Mouse (Mus musculus) midbrain, embryonic 11.5 days (tissue): ENCODE measurements around the gene Ptger4. TPM values are rescaled to one million over a fixed set of nuclear protein-coding genes. Genes with fewer than 3 reads are reported as not detected.

Experiments used
- ATAC-seq: fragments of 200-750 bp; cut with Nextera tagmentation; 2 replicates; pipeline ENCODE4 v1.8.0; 2017; ENCODE audit warnings: moderate TSS enrichment, moderate library complexity; ENCODE audit not compliant: low FRiP score
- DNase-seq: peaks from one replicate; pipeline ENCODE4 v3.0.0; 2015; ENCODE audit warnings: low spot score; ENCODE audit errors: missing footprints
- H3K27ac ChIP-seq: fragments of 300-500 bp; sonication (generic); 2 replicates; pipeline ENCODE4 v1.5.1; 2014; ENCODE audit warnings: low read depth, low read length
- H3K27me3 ChIP-seq: fragments of 300-500 bp; sonication (generic); 2 replicates; pipeline ENCODE4 v1.6.1; 2014; ENCODE audit warnings: mild to moderate bottlenecking, low read length, moderate library complexity, mixed read lengths; ENCODE audit not compliant: control insufficient read depth, insufficient read depth
- H3K36me3 ChIP-seq: fragments of 300-500 bp; sonication (generic); 2 replicates; pipeline ENCODE4 v1.6.1; 2014; ENCODE audit warnings: mild to moderate bottlenecking, low read length, moderate library complexity, mixed read lengths; ENCODE audit not compliant: control insufficient read depth, insufficient read depth
- H3K4me1 ChIP-seq: fragments of 300-500 bp; sonication (generic); 2 replicates; pipeline ENCODE4 v1.6.1; 2014; ENCODE audit warnings: low read length; ENCODE audit not compliant: control insufficient read depth, insufficient read depth
- H3K4me2 ChIP-seq: fragments of 300-500 bp; sonication (generic); 2 replicates; pipeline ENCODE4 v1.6.1; 2014; ENCODE audit warnings: mild to moderate bottlenecking, moderate library complexity
- H3K4me3 ChIP-seq: fragments of 300-500 bp; sonication (generic); 2 replicates; pipeline ENCODE4 v1.5.1; 2014; ENCODE audit warnings: low read depth, low read length
- H3K9ac ChIP-seq: fragments of 300-500 bp; sonication (generic); 2 replicates; pipeline ENCODE4 v1.6.1; 2014; ENCODE audit warnings: low read length
- H3K9me3 ChIP-seq: fragments of 300-500 bp; sonication (generic); 2 replicates; pipeline ENCODE4 v1.6.1; 2016; ENCODE audit warnings: low read length; ENCODE audit not compliant: control insufficient read depth
- WGBS: fragments of 180-500 bp; shearing (Covaris S2); extraction: QIAGEN DNeasy Blood & Tissue Kit; methylation state at CpG from one replicate; pipeline ENCODE4 v1.1.7; 2014; 5-methylcytosine and 5-hydroxymethylcytosine counted together
- polyA plus RNA-seq: library from polyadenylated mRNA; unstranded; fragments of >200 nt; fragmentation: Nextera tagmentation; extraction: Ambion mirVana; gene quantifications from 2 replicates; pipeline ENCODE4 v1.2.1, GENCODE M21; 2014

Gene Ptger4
- polyA plus RNA-seq, 1 experiment from 2014 or later = 0.38 TPM

- no peak overlapping the region for H3K9ac ChIP-seq
- no peak for ATAC-seq
- H3K4me1 ChIP-seq = peaks cover 13% of the 10 kb centered on the region; the same call in 1 of the 2 replicates
- no peak overlapping the region for H3K27ac ChIP-seq
- no peak overlapping the region for H3K4me3 ChIP-seq
- WGBS = 93% methylated on average over 1 of the region's 1 CpGs
- no peak overlapping the region for H3K4me2 ChIP-seq
- no peaks in the 10 kb centered on the region for H3K27me3 ChIP-seq
- H3K9me3 ChIP-seq = no peaks in the 10 kb centered on the region
- no peaks in the 10 kb centered on the region for H3K36me3 ChIP-seq
- no peak for DNase-seq
These were observed 56.0 kb downstream of the Ptger4 start for GRCm38 (mm10) chr15:5188029-5188428.

GRCm38 (mm10) chr15:5187116-5187515 lies 56.9 kb downstream of the Ptger4 start:
- Histone ChIP-seq H3K27me3 (no peaks in the 10 kb centered on the region), H3K9me3 (no peaks in the 10 kb centered on the region), H3K36me3 (no peaks in the 10 kb centered on the region), H3K4me3 (no peak overlapping the region), H3K4me1 (peaks cover 13% of the 10 kb centered on the region; the same call in 1 of the 2 replicates), H3K9ac (no peak overlapping the region), H3K27ac (no peak overlapping the region), H3K4me2 (no peak overlapping the region)
- DNase-seq (no peak), ATAC-seq (no peak)
- 58% methylated on average over 4 of the region's 4 CpGs for WGBS

GRCm38 (mm10) chr15:5186293-5186675 lies 57.7 kb downstream of the Ptger4 start:
- no peaks in the 10 kb centered on the region for H3K36me3 ChIP-seq
- H3K4me1 ChIP-seq = peaks cover 13% of the 10 kb centered on the region; the same call in 1 of the 2 replicates
- DNase-seq = no peak
- no peaks in the 10 kb centered on the region for H3K9me3 ChIP-seq
- peak overlapping the region; percentile 89 for H3K4me3 ChIP-seq
- WGBS = 43% methylated on average over 10 of the region's 10 CpGs
- H3K9ac ChIP-seq = peak overlapping the region; percentile 82
- peak overlapping the region; percentile 78 for H3K4me2 ChIP-seq
- no peak overlapping the region for H3K27ac ChIP-seq
- no peaks in the 10 kb centered on the region for H3K27me3 ChIP-seq
- ATAC-seq = no peak

- H3K36me3 ChIP-seq = no peaks in the 10 kb centered on the region
- H3K4me2 ChIP-seq = peak within 1 kb of the TSS; percentile 78
- peak within 1 kb of the TSS; percentile 76 for H3K27ac ChIP-seq
- DNase-seq (peak; percentile 95), ATAC-seq (peak; percentile 92)
- under 1% methylated on average over 55 of the region's 55 CpGs for whole genome bisulfite sequencing
- no peaks in the 10 kb centered on the region for H3K9me3 ChIP-seq
- H3K27me3 ChIP-seq = no peaks in the 10 kb centered on the region
- H3K4me3 ChIP-seq = peak within 1 kb of the TSS; percentile 89
- peaks cover 13% of the 10 kb centered on the region; the same call in 1 of the 2 replicates for H3K4me1 ChIP-seq
- H3K9ac ChIP-seq = peak within 1 kb of the TSS; percentile 82
These were observed 58.4 kb downstream of the Ptger4 start, which contains the start of gene Ttc33 for GRCm38 (mm10) chr15:5185366-5186292. Gene Ttc33, plus strand, starts transcription at chr15:5185525.

GRCm38 (mm10) chr15:5184668-5185330 lies 59.2 kb downstream of the Ptger4 start:
- H3K36me3 ChIP-seq = no peaks in the 10 kb centered on the region
- H3K27ac ChIP-seq = peak overlapping the region; percentile 76; the same call in 1 of the 2 replicates
- no peaks in the 10 kb centered on the region for H3K9me3 ChIP-seq
- DNase-seq (peak; percentile 89), ATAC-seq (peak; percentile 57)
- WGBS = 56% methylated on average over 10 of the region's 11 CpGs
- peak overlapping the region; percentile 78 for H3K4me2 ChIP-seq
- peaks cover 13% of the 10 kb centered on the region; the same call in 1 of the 2 replicates for H3K4me1 ChIP-seq
- H3K27me3 ChIP-seq = no peaks in the 10 kb centered on the region
- H3K9ac ChIP-seq = peak overlapping the region; percentile 82
- H3K4me3 ChIP-seq = peak overlapping the region; percentile 89

GRCm38 (mm10) chr15:5173217-5173820 lies 70.7 kb downstream of the Ptger4 start:
- Histone ChIP-seq H3K4me3 (no peak overlapping the region), H3K36me3 (peaks cover 18% of the 10 kb centered on the region), H3K4me1 (no peaks in the 10 kb centered on the region), H3K9me3 (no peaks in the 10 kb centered on the region), H3K27ac (no peak overlapping the region), H3K9ac (no peak overlapping the region), H3K27me3 (no peaks in the 10 kb centered on the region), H3K4me2 (no peak overlapping the region)
- WGBS = 92% methylated on average over 12 of the region's 12 CpGs
- ATAC-seq (no peak), DNase-seq (peak; percentile 17)

GRCm38 (mm10) chr15:5165121-5165773 lies 78.7 kb downstream of the Ptger4 start:
- DNase-seq (peak; percentile 62), ATAC-seq (no peak)
- H3K4me2 ChIP-seq = no peak overlapping the region
- H3K27me3 ChIP-seq = no peaks in the 10 kb centered on the region
- WGBS = 92% methylated on average over 12 of the region's 12 CpGs
- H3K4me1 ChIP-seq = no peaks in the 10 kb centered on the region
- H3K9me3 ChIP-seq = no peaks in the 10 kb centered on the region
- H3K27ac ChIP-seq = no peak overlapping the region
- peaks cover 7% of the 10 kb centered on the region; the same call in 1 of the 2 replicates for H3K36me3 ChIP-seq
- H3K4me3 ChIP-seq = no peak overlapping the region
- H3K9ac ChIP-seq = no peak overlapping the region

- no peaks in the 10 kb centered on the region for H3K27me3 ChIP-seq
- WGBS = 81% methylated on average over 6 of the region's 6 CpGs
- no peak overlapping the region for H3K9ac ChIP-seq
- peak; percentile 73 for DNase-seq
- 0 out of 2 replicates have a peak, but pooled peaks cover 2% of the 10 kb centered on the region for H3K36me3 ChIP-seq
- no peak for ATAC-seq
- H3K27ac ChIP-seq = no peak overlapping the region
- no peak overlapping the region for H3K4me3 ChIP-seq
- H3K4me2 ChIP-seq = no peak overlapping the region
- H3K9me3 ChIP-seq = no peaks in the 10 kb centered on the region
- H3K4me1 ChIP-seq = no peaks in the 10 kb centered on the region
These were observed 85.2 kb downstream of the Ptger4 start for GRCm38 (mm10) chr15:5158827-5159226.
